Mouse (Mus musculus) ES-Bruce4 (cell line): ENCODE results near the gene Rrm2. TPM values are rescaled to one million over a fixed set of nuclear protein-coding genes. Genes with fewer than 3 reads are reported as not detected.

Experiments
- H3K27ac ChIP-seq: 2 replicates; pipeline ENCODE4 v1.5.1; 2012; ENCODE audit warnings: low read length, inconsistent platforms; ENCODE audit not compliant: insufficient read depth
- H3K27me3 ChIP-seq: 2 replicates; pipeline ENCODE4 v1.6.1; 2012; ENCODE audit warnings: mild to moderate bottlenecking, low read length, inconsistent platforms; ENCODE audit not compliant: control insufficient read depth, poor library complexity, insufficient read depth, severe bottlenecking
- H3K36me3 ChIP-seq: 2 replicates; pipeline ENCODE4 v1.6.1; 2012; ENCODE audit warnings: inconsistent platforms, mild to moderate bottlenecking, low read length, moderate library complexity; ENCODE audit not compliant: control insufficient read depth, poor library complexity, insufficient read depth, severe bottlenecking
- H3K4me1 ChIP-seq: one replicate; pipeline ENCODE4 v1.8.1; 2011; ENCODE audit warnings: low read length; ENCODE audit not compliant: control insufficient read depth, insufficient read depth
- H3K4me3 ChIP-seq: 2 replicates; pipeline ENCODE4 v1.5.1; 2011; ENCODE audit warnings: low read depth, mild to moderate bottlenecking, low read length
- H3K9ac ChIP-seq: 2 replicates; pipeline ENCODE4 v1.6.1; 2012; ENCODE audit warnings: low read depth, mild to moderate bottlenecking, inconsistent platforms; ENCODE audit not compliant: poor library complexity, severe bottlenecking
- H3K9me3 ChIP-seq: replicated peaks from 2 replicates; pipeline ENCODE4 v1.6.1; 2012; ENCODE audit warnings: mild to moderate bottlenecking, low read length, inconsistent platforms; ENCODE audit not compliant: control insufficient read depth, poor library complexity, insufficient read depth, severe bottlenecking
- CTCF ChIP-seq: IDR thresholded peaks from one replicate; pipeline ENCODE4 v1.8.1; 2011; ENCODE audit warnings: low read depth, low read length
- EP300 ChIP-seq: IDR thresholded peaks from 2 replicates; pipeline ENCODE4 v1.6.1; 2011; ENCODE audit warnings: low read depth, low read length; ENCODE audit not compliant: insufficient read depth
- POLR2A ChIP-seq: IDR thresholded peaks from one replicate; pipeline ENCODE4 v1.8.1; 2011; ENCODE audit warnings: low read length; ENCODE audit not compliant: insufficient read depth
- polyA plus RNA-seq: library from polyadenylated mRNA; stranded (reverse); fragments of >200 nt; gene quantifications from 2 replicates; pipeline ENCODE4 v1.2.4, GENCODE M21; 2011; ENCODE audit warnings: low read depth; ENCODE audit not compliant: missing spikeins, insufficient read depth, insufficient read length

Gene Rrm2
- polyA plus RNA-seq, 1 experiment = 319 TPM

- H3K36me3 ChIP-seq = no peaks in the 10 kb centered on the region
- H3K9ac ChIP-seq = no peak overlapping the region
- no peak for TF ChIP-seq EP300
- TF ChIP-seq POLR2A = no peak
- no peak for TF ChIP-seq CTCF
- no peak overlapping the region for H3K4me3 ChIP-seq
- no peaks in the 10 kb centered on the region for H3K9me3 ChIP-seq
- no peaks in the 10 kb centered on the region for H3K4me1 ChIP-seq
- H3K27ac ChIP-seq = no peak overlapping the region
- no peaks in the 10 kb centered on the region for H3K27me3 ChIP-seq
These were observed 5.0 kb upstream of the Rrm2 start for GRCm38 (mm10) chr12:24703013-24703412.

- TF ChIP-seq CTCF = no peak
- TF ChIP-seq POLR2A = no peak
- TF ChIP-seq EP300 = no peak
- Histone ChIP-seq H3K36me3 (peaks cover 20% of the 10 kb centered on the region), H3K27ac (no peak overlapping the region), H3K9me3 (no peaks in the 10 kb centered on the region), H3K9ac (peak overlapping the region; percentile 79), H3K4me1 (no peaks in the 10 kb centered on the region), H3K4me3 (no peak overlapping the region), H3K27me3 (no peaks in the 10 kb centered on the region)
These were observed 2.4 kb upstream of the Rrm2 start for GRCm38 (mm10) chr12:24705502-24706263.

DNA sequence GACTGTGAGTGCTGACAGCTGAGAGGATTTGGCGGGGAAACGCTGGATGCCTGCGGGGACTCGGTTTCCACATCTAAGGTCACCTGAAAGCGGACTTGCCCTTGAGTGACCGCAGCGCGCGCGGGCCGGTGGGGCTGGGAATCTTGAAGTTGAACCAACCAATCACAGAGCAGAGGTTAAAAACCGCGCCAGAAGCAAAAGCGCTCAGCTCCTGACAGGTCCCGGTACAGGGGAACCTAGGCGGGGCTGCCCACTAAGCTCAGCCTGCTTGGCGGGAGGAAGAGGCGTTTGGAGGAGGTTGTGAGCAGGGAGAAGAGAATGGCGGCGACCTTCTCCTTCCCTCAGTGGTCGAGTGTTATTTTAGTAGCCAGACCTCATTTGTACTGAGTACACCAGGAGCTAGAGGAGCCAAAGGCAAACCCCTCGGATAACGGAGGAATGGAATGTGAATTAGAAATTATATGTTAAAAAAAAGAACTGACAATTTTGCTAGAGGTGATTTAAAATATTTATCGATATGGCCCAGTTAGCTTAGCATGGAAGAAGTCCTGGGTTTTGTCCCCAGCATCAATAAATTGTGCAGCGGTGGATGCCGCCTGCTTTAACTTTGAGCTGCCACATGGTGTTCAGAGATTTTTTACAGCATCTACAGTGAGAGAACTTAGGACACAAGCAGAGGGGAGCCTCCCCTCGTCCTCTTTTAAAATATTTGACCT, 1.1 kb upstream of the Rrm2 start:
- peaks cover 32% of the 10 kb centered on the region for H3K36me3 ChIP-seq
- no peaks in the 10 kb centered on the region for H3K27me3 ChIP-seq
- peak overlapping the region; percentile 87 for H3K4me3 ChIP-seq
- H3K9me3 ChIP-seq = no peaks in the 10 kb centered on the region
- H3K4me1 ChIP-seq = no peaks in the 10 kb centered on the region
- peak overlapping the region; percentile 60 for H3K27ac ChIP-seq
- TF ChIP-seq POLR2A (peak; percentile 36), EP300 (0 out of 2 replicates have a peak, but pooled peaks have one; percentile 52), CTCF (no peak)
- H3K9ac ChIP-seq = peak overlapping the region; percentile 79

DNA sequence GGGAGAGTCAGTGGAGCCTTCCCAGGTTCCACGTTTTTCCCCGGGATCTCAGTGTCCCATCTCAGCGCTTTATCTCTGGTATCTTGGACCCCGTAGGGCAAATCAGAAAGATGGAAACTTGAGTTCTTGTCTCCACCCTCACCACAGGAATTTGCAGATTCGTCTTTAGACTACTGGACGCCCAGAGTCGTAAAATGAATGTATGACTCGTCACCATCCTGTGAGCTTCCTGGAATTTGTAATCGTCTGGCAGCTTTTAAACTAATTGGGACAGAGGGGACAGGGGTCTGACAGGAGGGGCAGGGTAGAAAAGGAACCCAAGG, 600 bp upstream of the Rrm2 start:
- Histone ChIP-seq H3K4me1 (no peaks in the 10 kb centered on the region), H3K9ac (peak overlapping the region; percentile 79), H3K27ac (peak overlapping the region; percentile 60), H3K9me3 (no peaks in the 10 kb centered on the region), H3K36me3 (peaks cover 38% of the 10 kb centered on the region), H3K27me3 (no peaks in the 10 kb centered on the region), H3K4me3 (peak overlapping the region; percentile 87)
- no peak for TF ChIP-seq POLR2A
- TF ChIP-seq EP300 = no peak
- TF ChIP-seq CTCF = no peak

GRCm38 (mm10) chr12:24708824-24709218, 780 bp downstream of the Rrm2 start:
- H3K4me1 ChIP-seq = no peaks in the 10 kb centered on the region
- H3K36me3 ChIP-seq = peaks cover 51% of the 10 kb centered on the region
- no peak for TF ChIP-seq CTCF
- TF ChIP-seq POLR2A = no peak
- TF ChIP-seq EP300 = no peak
- H3K9ac ChIP-seq = peak overlapping the region; percentile 79
- no peaks in the 10 kb centered on the region for H3K9me3 ChIP-seq
- H3K27me3 ChIP-seq = no peaks in the 10 kb centered on the region
- H3K4me3 ChIP-seq = peak overlapping the region; percentile 76
- H3K27ac ChIP-seq = peak overlapping the region; percentile 57

DNA sequence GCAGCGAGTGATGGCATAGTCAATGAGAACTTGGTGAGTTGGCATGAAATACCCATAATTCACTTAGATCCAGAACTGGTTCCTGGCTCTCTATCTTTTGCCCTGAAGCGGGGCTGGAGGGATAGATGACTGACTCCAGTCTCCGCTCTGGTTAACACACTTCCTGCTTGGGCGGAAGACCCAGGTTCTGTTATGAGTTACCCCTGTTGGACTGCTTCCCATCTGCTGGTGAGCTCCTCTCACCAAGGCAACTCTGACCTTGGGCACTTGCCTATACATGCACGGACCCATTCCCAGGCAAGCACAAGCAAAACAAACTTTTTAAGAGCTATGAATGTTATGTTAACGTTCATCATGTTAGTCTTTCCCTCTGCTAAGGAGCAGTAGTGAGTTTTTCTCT, 1.4 kb downstream of the Rrm2 start:
- TF ChIP-seq CTCF = no peak
- no peak for TF ChIP-seq EP300
- no peak for TF ChIP-seq POLR2A
- Histone ChIP-seq H3K9me3 (no peaks in the 10 kb centered on the region), H3K4me3 (peak overlapping the region; percentile 76), H3K27me3 (no peaks in the 10 kb centered on the region), H3K36me3 (peaks cover 51% of the 10 kb centered on the region), H3K9ac (peak overlapping the region; percentile 79), H3K4me1 (no peaks in the 10 kb centered on the region), H3K27ac (peak overlapping the region; percentile 57)
